Mouse (Mus musculus): ENCODE data around the gene Dop1b. TPM values are rescaled to one million over a fixed set of nuclear protein-coding genes. Genes with fewer than 3 reads are reported as not detected.
A peak's percentile ranks its signal among the peaks of the same experiment; 100 is the strongest.

Dop1b gene
- total RNA-seq, 2 experiments from 2014 or later: 28.6 to 48.7 TPM

GRCm38 (mm10) chr16:93830916-93831315 lies 119.2 kb downstream of the Dop1b start:
- Histone ChIP-seq H3K4me3 (no peak overlapping the region), H3K27ac (no peak overlapping the region)
- no peak for TF ChIP-seq CTCF (IDR thresholded peaks at IDR 0.05)
- no peak for DNase-seq
- intact Hi-C loops (cut with DNase I): no loop called here

GRCm38 (mm10) chr16:93831627-93832395 lies 120.1 kb downstream of the Dop1b start, which contains the start of gene Morc3:
TSS of gene Morc3 (plus strand) at chr16:93832121.
- Histone ChIP-seq H3K27ac (peak within 1 kb of the TSS; percentile 96), H3K4me3 (peak within 1 kb of the TSS; percentile 99)
- no peak; the same call in 1 of the 2 replicates for TF ChIP-seq CTCF (IDR thresholded peaks at IDR 0.05)
- intact Hi-C loops (cut with DNase I): no loop called here
- DNase-seq: peak; percentile 100

GRCm38 (mm10) chr16:93832451-93833276 lies 121.0 kb downstream of the Dop1b start:
- intact Hi-C loops (cut with DNase I): no loop called here
- no peak for DNase-seq
- TF ChIP-seq CTCF (IDR thresholded peaks at IDR 0.05): no peak
- Histone ChIP-seq H3K4me3 (peak overlapping the region; percentile 99), H3K27ac (peak overlapping the region; percentile 96)

GRCm38 (mm10) chr16:93833551-93833950 lies 121.8 kb downstream of the Dop1b start:
- TF ChIP-seq CTCF (IDR thresholded peaks at IDR 0.05): no peak
- Histone ChIP-seq H3K27ac (peak overlapping the region; percentile 96; the same call in 1 of the 2 replicates), H3K4me3 (peak overlapping the region; percentile 99)
- intact Hi-C loops (cut with DNase I): no loop called here
- DNase-seq: no peak

GRCm38 (mm10) chr16:93834076-93834475 lies 122.4 kb downstream of the Dop1b start:
- TF ChIP-seq CTCF (IDR thresholded peaks at IDR 0.05): no peak
- no peak for DNase-seq
- intact Hi-C loops (cut with DNase I): no loop called here
- Histone ChIP-seq H3K4me3 (no peak overlapping the region; the same call in 1 of the 2 replicates), H3K27ac (0 out of 2 replicates have a peak overlapping the region, but pooled peaks have one; percentile 10)

- intact Hi-C loops (cut with DNase I): loop anchor here (5.0 kb wide), 1 partner anchor 43 kb away; the partner anchor contains the start of gene Chaf1b
- no peak overlapping the region for H3K27ac ChIP-seq
- no peak for TF ChIP-seq CTCF (IDR thresholded peaks at IDR 0.05)
- no peak for DNase-seq
- no peak overlapping the region for H3K4me3 ChIP-seq
These were observed 127.3 kb downstream of the Dop1b start for GRCm38 (mm10) chr16:93839049-93839448.

GRCm38 (mm10) chr16:93850527-93850926 lies 138.8 kb downstream of the Dop1b start:
- no peak for DNase-seq
- no peak overlapping the region for H3K27ac ChIP-seq
- intact Hi-C loops (cut with DNase I): loop anchor here (10.0 kb wide), 1 partner anchor 166 kb away; the partner anchor contains the start of gene Cbr3
- H3K4me3 ChIP-seq: no peak overlapping the region
- no peak for TF ChIP-seq CTCF (IDR thresholded peaks at IDR 0.05)

- TF ChIP-seq CTCF (IDR thresholded peaks at IDR 0.05): no peak
- no peak overlapping the region for H3K27ac ChIP-seq
- DNase-seq: no peak
- intact Hi-C loops (cut with DNase I): loop anchor here (10.0 kb wide), 1 partner anchor 175 kb away; the partner anchor contains the start of gene Cbr3
- H3K4me3 ChIP-seq: no peak overlapping the region
These were observed 148.3 kb downstream of the Dop1b start for GRCm38 (mm10) chr16:93859967-93860366.

Other genes starting within 250 kb of the Dop1b start
- 1 to 10 TPM in 1 of 2 experiments, under 1 TPM in 1; 0.67 to 1.1 TPM for gene Setd4, start 107.8 kb upstream of the Dop1b start, total RNA-seq (2021)
- gene Cbr1, start 106.1 kb upstream of the Dop1b start, total RNA-seq (2021): 10 to 100 TPM; 17.4 to 27.5 TPM
- gene Gm5678, start 83.8 kb upstream of the Dop1b start, total RNA-seq (2021): 1 to 10 TPM; 1.3 to 1.5 TPM
- gene Cbr3, start 28.7 kb upstream of the Dop1b start, total RNA-seq (2021): 1 to 10 TPM; 1.8 to 2.3 TPM
- gene Morc3, start 120.2 kb downstream of the Dop1b start, total RNA-seq (2021): 10 to 100 TPM; 10.2 to 14.1 TPM
- under 1 TPM; 0.20 to 0.25 TPM for gene Chaf1b, start 172.0 kb downstream of the Dop1b start, total RNA-seq (2021)

Data from gastrocnemius, adult 2 months (tissue).